17 mouse cellular contexts compared by ENCODE assay signal in the genomic region with DNA sequence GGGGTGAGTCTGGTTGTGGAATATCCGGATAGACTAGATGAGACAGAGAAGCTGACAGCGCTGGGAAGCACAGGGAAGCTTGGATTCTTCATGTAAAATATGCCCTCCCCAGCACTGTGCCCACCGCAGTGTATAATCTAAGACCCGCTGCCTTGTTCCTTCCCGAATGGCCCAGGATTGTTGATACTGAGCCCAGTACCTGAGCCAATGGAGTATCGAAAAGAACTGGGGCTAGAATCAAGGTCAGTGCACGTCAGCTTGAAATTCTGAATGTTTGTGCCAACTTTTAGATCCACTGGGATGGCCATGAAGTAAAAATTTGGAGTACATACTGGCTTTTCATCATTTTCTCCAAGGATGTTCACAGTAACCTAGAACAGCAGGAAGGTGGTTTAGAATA. TPM values are rescaled to one million over a fixed set of nuclear protein-coding genes. Genes with fewer than 3 reads are reported as not detected.
A peak's percentile ranks its signal among the peaks of the same experiment; 100 is the strongest.
DNase-seq lines count a peak whose midpoint lies in the region; ATAC-seq and TF ChIP-seq lines count a peak whose summit lies in the region.
"Had no signal": no experiment of that assay in that cellular context is flagged by ENCODE, and none has a peak within 500 bp of the region (broad histone marks: within the 10 kb centered on the region; RNA-seq: fewer than 3 reads in every experiment).

No protein-coding gene starts in this region.

- no peak overlapping the region for H3K4me2 ChIP-seq in hindbrain, embryonic 14.5 days (replicated peaks)
- no peak overlapping the region for H3K4me2 ChIP-seq in hindbrain, postnatal 0 days (ENCODE audit: low read depth, low read length)
- peak overlapping the region; percentile 26; the same call in 1 of the 2 replicates for H3K4me2 ChIP-seq in midbrain, embryonic 12.5 days (replicated peaks)

- H3K27me3 ChIP-seq in hindbrain, embryonic 14.5 days (ENCODE audit: control insufficient read depth, insufficient read depth, low read length): no peaks in the 10 kb centered on the region
- no peaks in the 10 kb centered on the region for H3K27me3 ChIP-seq in hindbrain, postnatal 0 days (ENCODE audit: insufficient read depth, low read length)
- peaks cover 13% of the 10 kb centered on the region; the same call in 1 of the 2 replicates for H3K27me3 ChIP-seq in midbrain, embryonic 12.5 days

- DNase-seq in adrenal gland, adult (ENCODE audit: inconsistent age in 2 of 2, low spot score in 1 of 2): peak; percentile 55 to 82
- no peak for DNase-seq in adrenal gland, adult 18-20 months (ENCODE audit: low spot score in 2 of 2)
- DNase-seq in hindbrain, embryonic 14.5 days (ENCODE audit: low spot score): no peak
- DNase-seq in hindbrain, postnatal 0 days (ENCODE audit: low spot score): no peak
- peak; percentile 45 for DNase-seq in adrenal gland, postnatal 14 days
- no peak for DNase-seq in right cerebral cortex, postnatal 36 days (ENCODE audit: low spot score in 2 of 2)
- DNase-seq in layer of hippocampus, adult 9-11 months: no peak
- DNase-seq: cerebellum, postnatal 36 days; layer of hippocampus, postnatal 36 days; liver; lung, adult 2 months had no signal

- H3K36me3 ChIP-seq in hindbrain, embryonic 14.5 days (replicated peaks; ENCODE audit: control insufficient read depth, insufficient read depth): no peaks in the 10 kb centered on the region
- no peaks in the 10 kb centered on the region for H3K36me3 ChIP-seq in hindbrain, postnatal 0 days (ENCODE audit: insufficient read depth, low read length)
- H3K36me3 ChIP-seq in midbrain, embryonic 12.5 days: no peaks in the 10 kb centered on the region

- peak; percentile 26; the same call in 1 of the 2 replicates for ATAC-seq in hindbrain, embryonic 14.5 days (ENCODE audit: low FRiP score)
- ATAC-seq in hindbrain, postnatal 0 days: no peak
- no peak for ATAC-seq in midbrain, embryonic 12.5 days (ENCODE audit: low FRiP score, low read depth)

- no peak overlapping the region for H3K4me3 ChIP-seq in hindbrain, embryonic 14.5 days (replicated peaks; ENCODE audit: low read length)
- no peak overlapping the region for H3K4me3 ChIP-seq in hindbrain, postnatal 0 days (ENCODE audit: low read length)
- no peak overlapping the region for H3K4me3 ChIP-seq in midbrain, embryonic 12.5 days

- H3K9me3 ChIP-seq in hindbrain, embryonic 14.5 days (ENCODE audit: control insufficient read depth, low read length): no peaks in the 10 kb centered on the region
- no peaks in the 10 kb centered on the region; the same call in 1 of the 2 replicates for H3K9me3 ChIP-seq in hindbrain, postnatal 0 days (ENCODE audit: low read length)
- H3K9me3 ChIP-seq in midbrain, embryonic 12.5 days: no peaks in the 10 kb centered on the region

- 80% methylated on average over 7 of the region's 7 CpGs for WGBS in hindbrain, embryonic 14.5 days
- 76% methylated on average over 7 of the region's 7 CpGs for WGBS in hindbrain, postnatal 0 days
- WGBS in midbrain, embryonic 12.5 days: 80% methylated on average over 7 of the region's 7 CpGs

- peaks cover 23% of the 10 kb centered on the region for H3K4me1 ChIP-seq in hindbrain, embryonic 14.5 days (replicated peaks; ENCODE audit: control insufficient read depth, insufficient read depth, low read length)
- peaks cover 10% of the 10 kb centered on the region; the same call in 1 of the 2 replicates for H3K4me1 ChIP-seq in hindbrain, postnatal 0 days (ENCODE audit: insufficient read depth, low read length)
- H3K4me1 ChIP-seq in midbrain, embryonic 12.5 days: peaks cover 20% of the 10 kb centered on the region

- no peak for TF ChIP-seq CTCF in hindbrain, postnatal 0 days (IDR thresholded peaks at IDR 0.05; ENCODE audit: low read depth)

- no peak overlapping the region for H3K9ac ChIP-seq in hindbrain, embryonic 14.5 days
- no peak overlapping the region for H3K9ac ChIP-seq in hindbrain, postnatal 0 days (replicated peaks; ENCODE audit: low read length)
- no peak overlapping the region; the same call in 1 of the 2 replicates for H3K9ac ChIP-seq in midbrain, embryonic 12.5 days (replicated peaks)

- H3K27ac ChIP-seq in hindbrain, embryonic 14.5 days: peak overlapping the region; percentile 33; the same call in 1 of the 2 replicates
- H3K27ac ChIP-seq in hindbrain, postnatal 0 days: no peak overlapping the region
- H3K27ac ChIP-seq in midbrain, embryonic 12.5 days (replicated peaks): no peak overlapping the region; the same call in 1 of the 2 replicates

RNA-seq across cellular contexts. Expression of a gene that starts 46.2 kb away (rescaled TPM):
- not detected for total RNA-seq in adrenal gland, adult 18-20 months (2021)
- polyA plus RNA-seq in hindbrain, embryonic 14.5 days (2014; fragmentation: Nextera tagmentation; extraction: Ambion mirVana): 0.32 and 0.61 TPM in 2 replicates
- total RNA-seq in hindbrain, postnatal 0 days (2014; rRNA removed): 0.04 and 0.89 TPM in 2 replicates
- polyA plus RNA-seq in hindbrain, postnatal 0 days (2015; fragmentation: Nextera tagmentation; extraction: Ambion mirVana): 0.53 and 0.81 TPM in 2 replicates
- not detected in 2 replicates for total RNA-seq in adrenal gland, postnatal 14 days (2021)
- 0.08 TPM in 1 of 2 replicates, not detected in the other for polyA plus RNA-seq in midbrain, embryonic 12.5 days (2016; fragmentation: Nextera tagmentation; extraction: Ambion mirVana)
- total RNA-seq: monocyte, adult 5-6 weeks had no signal
- polyA plus RNA-seq: heart, embryonic 11.5 days; intestine, embryonic 14.5 days; kidney, embryonic 14.5 days; urinary bladder, adult 2 months had no signal

Comparison
In these comparisons a context has a peak if more than half of its experiments do, and no peak if none do; other contexts are left out.
1. DNase-seq: peak in adrenal gland, adult (2 of 2) and adrenal gland, postnatal 14 days (single experiment); none in adrenal gland, adult 18-20 months (0 of 2), hindbrain, embryonic 14.5 days (single experiment), hindbrain, postnatal 0 days (single experiment), right cerebral cortex, postnatal 36 days (0 of 2) and layer of hippocampus, adult 9-11 months (single experiment).